8 mouse cellular contexts compared by ENCODE assay signal in the genomic region with DNA sequence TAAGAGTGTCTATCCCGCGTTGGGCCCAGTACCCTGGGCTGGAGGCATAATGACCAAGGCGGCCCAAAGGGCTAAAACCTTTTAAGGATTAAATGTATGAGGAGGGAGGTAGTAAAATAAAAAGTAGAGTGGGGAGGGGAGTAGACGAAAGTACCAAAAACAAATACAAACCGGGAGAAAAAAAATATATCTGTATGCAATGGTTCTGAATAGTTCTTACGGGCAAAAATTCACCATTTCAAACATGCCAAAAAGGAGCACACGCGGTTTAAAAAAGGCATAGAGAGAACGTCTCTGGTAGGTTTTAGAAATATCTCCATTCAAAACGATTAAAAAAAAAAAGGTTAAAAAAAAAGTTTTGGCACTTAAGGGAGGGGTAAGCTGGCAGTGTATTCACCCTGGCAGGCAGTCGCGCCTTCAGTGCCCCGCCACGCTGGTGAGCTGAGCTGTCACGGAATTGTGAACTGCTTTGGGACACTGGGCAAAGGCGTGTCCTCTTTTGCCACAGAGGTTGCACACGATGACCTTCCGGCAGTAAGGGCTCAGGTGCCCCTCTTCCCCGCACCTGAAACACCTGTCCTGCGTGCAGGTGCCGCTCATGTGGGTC. TPM values are rescaled to one million over a fixed set of nuclear protein-coding genes. Genes with fewer than 3 reads are reported as not detected.
DNase-seq lines count a peak whose midpoint lies in the region; ATAC-seq lines count a peak whose summit lies in the region.

No protein-coding gene starts in this region.

- no peak for ATAC-seq in heart, embryonic 14.5 days (ENCODE audit: insufficient number of reproducible peaks, insufficient read depth, low FRiP score, low read depth)
- ATAC-seq in erythroblast, adult 5-6 weeks (replicated peaks; ENCODE audit: low FRiP score, poor library complexity, severe bottlenecking), result peak; percentile 17; the same call in 1 of the 2 replicates
- no peak for ATAC-seq in kidney, embryonic 14.5 days (ENCODE audit: low FRiP score, low TSS enrichment)

- no peak for DNase-seq in heart, adult 11 months
- DNase-seq in midbrain, embryonic 10.5 days (ENCODE audit: low spot score), result no peak
- no peak for DNase-seq in spleen, postnatal 36 days (ENCODE audit: low spot score in 2 of 2)
- no peak for DNase-seq in left cerebral cortex, adult 11 months (ENCODE audit: low spot score)
- no peak for DNase-seq in thymus, postnatal 25 days

- peaks cover 7% of the 10 kb centered on the region; the same call in 1 of the 2 replicates for H3K36me3 ChIP-seq in heart, embryonic 14.5 days (ENCODE audit: control insufficient read depth, insufficient read depth, low read length)
- peaks cover 4% of the 10 kb centered on the region; the same call in 1 of the 2 replicates for H3K36me3 ChIP-seq in kidney, embryonic 14.5 days (ENCODE audit: control insufficient read depth, insufficient read depth, low read length)
- H3K36me3 ChIP-seq in midbrain, embryonic 10.5 days, result peaks cover 8% of the 10 kb centered on the region; the same call in 1 of the 2 replicates

- peak overlapping the region; percentile 96 to 99 for H3K27ac ChIP-seq in heart, embryonic 14.5 days (replicated peaks in 1 of 2; ENCODE audit: control insufficient read depth in 1 of 2, insufficient read depth in 1 of 2, low read depth in 2 of 2, low read length in 2 of 2)
- H3K27ac ChIP-seq in kidney, embryonic 14.5 days (ENCODE audit: low read depth, low read length), result peak overlapping the region; percentile 99
- H3K27ac ChIP-seq in midbrain, embryonic 10.5 days (replicated peaks), result peak overlapping the region; percentile 98

- H3K4me1 ChIP-seq in heart, embryonic 14.5 days (ENCODE audit: control insufficient read depth in 2 of 2, insufficient read depth in 2 of 2, low read length in 2 of 2), result peaks cover 21 to 33% of the 10 kb centered on the region in 2 experiments
- peaks cover 28% of the 10 kb centered on the region for H3K4me1 ChIP-seq in kidney, embryonic 14.5 days (ENCODE audit: control insufficient read depth, insufficient read depth, low read length)
- peaks cover 51% of the 10 kb centered on the region for H3K4me1 ChIP-seq in midbrain, embryonic 10.5 days

- peak overlapping the region; percentile 82 to 94 for H3K4me3 ChIP-seq in heart, embryonic 14.5 days (ENCODE audit: control insufficient read depth in 1 of 2, insufficient read depth in 1 of 2, low read depth in 1 of 2, low read length in 2 of 2)
- H3K4me3 ChIP-seq in kidney, embryonic 14.5 days (ENCODE audit: low read length), result peak overlapping the region; percentile 84
- peak overlapping the region; percentile 84 for H3K4me3 ChIP-seq in midbrain, embryonic 10.5 days

- 1% methylated on average over 21 of the region's 21 CpGs for WGBS in heart, embryonic 14.5 days
- WGBS in kidney, embryonic 14.5 days, result 2% methylated on average over 21 of the region's 21 CpGs
- under 1% methylated on average over 21 of the region's 21 CpGs for WGBS in midbrain, embryonic 10.5 days

- H3K27me3 ChIP-seq in heart, embryonic 14.5 days (ENCODE audit: control insufficient read depth, insufficient read depth, low read length), result no peaks in the 10 kb centered on the region
- no peaks in the 10 kb centered on the region for H3K27me3 ChIP-seq in kidney, embryonic 14.5 days (ENCODE audit: control insufficient read depth, insufficient read depth, low read length)
- no peaks in the 10 kb centered on the region for H3K27me3 ChIP-seq in midbrain, embryonic 10.5 days (ENCODE audit: low read depth, poor library complexity, severe bottlenecking)

- H3K4me2 ChIP-seq in heart, embryonic 14.5 days (ENCODE audit: low read length), result peak overlapping the region; percentile 93
- peak overlapping the region; percentile 94 for H3K4me2 ChIP-seq in kidney, embryonic 14.5 days (replicated peaks; ENCODE audit: low read depth, low read length)

- 0 out of 2 replicates have a peak, but pooled peaks cover 6% of the 10 kb centered on the region for H3K9me3 ChIP-seq in heart, embryonic 14.5 days (ENCODE audit: control insufficient read depth, low read length)
- peaks cover 6% of the 10 kb centered on the region; the same call in 1 of the 2 replicates for H3K9me3 ChIP-seq in kidney, embryonic 14.5 days (ENCODE audit: control insufficient read depth, low read length)
- peaks cover 7% of the 10 kb centered on the region; the same call in 1 of the 2 replicates for H3K9me3 ChIP-seq in midbrain, embryonic 10.5 days (replicated peaks)

- peak overlapping the region; percentile 100 for H3K9ac ChIP-seq in heart, embryonic 14.5 days (ENCODE audit: low read length)
- peak overlapping the region; percentile 97 for H3K9ac ChIP-seq in kidney, embryonic 14.5 days (ENCODE audit: low read depth, low read length)

RNA-seq across cellular contexts. Expression of a gene that starts 1.6 kb away (rescaled TPM):
- polyA plus RNA-seq in heart, embryonic 14.5 days (2014; fragmentation: Nextera tagmentation; extraction: Ambion mirVana), result 35.7 and 36.1 TPM in 2 replicates
- 0.58 and 2.3 TPM in 2 replicates for total RNA-seq in erythroblast, adult 5-6 weeks (2015; ENCODE audit: low replicate concordance)
- 0.84 and 1.2 TPM in 2 replicates for total RNA-seq in erythroblast, adult 5-6 weeks (2017; ENCODE audit: low replicate concordance)
- 51.1 and 62.2 TPM in 2 replicates for polyA plus RNA-seq in kidney, embryonic 14.5 days (2014; fragmentation: Nextera tagmentation; extraction: Ambion mirVana)
- polyA plus RNA-seq in midbrain, embryonic 10.5 days (2016; fragmentation: Nextera tagmentation; extraction: Ambion mirVana), result 47.7 and 49.8 TPM in 2 replicates

RNA-seq across cellular contexts. Expression of a gene that starts 2.1 kb away (rescaled TPM):
- 1.8 and 2.3 TPM in 2 replicates for polyA plus RNA-seq in heart, embryonic 14.5 days (2014; fragmentation: Nextera tagmentation; extraction: Ambion mirVana)
- not detected in 2 replicates for total RNA-seq in erythroblast, adult 5-6 weeks (2015; ENCODE audit: low replicate concordance)
- not detected in 2 replicates for total RNA-seq in erythroblast, adult 5-6 weeks (2017; ENCODE audit: low replicate concordance)
- polyA plus RNA-seq in kidney, embryonic 14.5 days (2014; fragmentation: Nextera tagmentation; extraction: Ambion mirVana), result 0.37 TPM in 2 replicates
- polyA plus RNA-seq in midbrain, embryonic 10.5 days (2016; fragmentation: Nextera tagmentation; extraction: Ambion mirVana), result 0.99 and 1.2 TPM in 2 replicates

RNA-seq across cellular contexts. Expression of a gene that starts 15.4 kb away (rescaled TPM):
- 13.1 and 15.0 TPM in 2 replicates for polyA plus RNA-seq in heart, embryonic 14.5 days (2014; fragmentation: Nextera tagmentation; extraction: Ambion mirVana)
- 2.3 and 2.5 TPM in 2 replicates for total RNA-seq in erythroblast, adult 5-6 weeks (2015; ENCODE audit: low replicate concordance)
- 0.42 and 1.2 TPM in 2 replicates for total RNA-seq in erythroblast, adult 5-6 weeks (2017; ENCODE audit: low replicate concordance)
- polyA plus RNA-seq in kidney, embryonic 14.5 days (2014; fragmentation: Nextera tagmentation; extraction: Ambion mirVana), result 22.3 and 25.3 TPM in 2 replicates
- 8.6 and 9.2 TPM in 2 replicates for polyA plus RNA-seq in midbrain, embryonic 10.5 days (2016; fragmentation: Nextera tagmentation; extraction: Ambion mirVana)

RNA-seq across cellular contexts. Expression of a gene that starts 36.8 kb away (rescaled TPM):
- polyA plus RNA-seq in heart, embryonic 14.5 days (2014; fragmentation: Nextera tagmentation; extraction: Ambion mirVana), result 2.2 and 3.8 TPM in 2 replicates
- total RNA-seq in erythroblast, adult 5-6 weeks (2015; ENCODE audit: low replicate concordance), result not detected in 2 replicates
- total RNA-seq in erythroblast, adult 5-6 weeks (2017; ENCODE audit: low replicate concordance), result not detected in 2 replicates
- 1.7 and 2.4 TPM in 2 replicates for polyA plus RNA-seq in kidney, embryonic 14.5 days (2014; fragmentation: Nextera tagmentation; extraction: Ambion mirVana)
- 1.3 and 3.7 TPM in 2 replicates for polyA plus RNA-seq in midbrain, embryonic 10.5 days (2016; fragmentation: Nextera tagmentation; extraction: Ambion mirVana)

RNA-seq across cellular contexts. Expression of a gene that starts 51.2 kb away (rescaled TPM):
- not detected in 2 replicates for polyA plus RNA-seq in heart, embryonic 14.5 days (2014; fragmentation: Nextera tagmentation; extraction: Ambion mirVana)
- total RNA-seq in erythroblast, adult 5-6 weeks (2015; ENCODE audit: low replicate concordance), result not detected in 2 replicates
- total RNA-seq in erythroblast, adult 5-6 weeks (2017; ENCODE audit: low replicate concordance), result not detected in 2 replicates
- polyA plus RNA-seq in kidney, embryonic 14.5 days (2014; fragmentation: Nextera tagmentation; extraction: Ambion mirVana), result not detected in 2 replicates
- polyA plus RNA-seq in midbrain, embryonic 10.5 days (2016; fragmentation: Nextera tagmentation; extraction: Ambion mirVana), result not detected in 2 replicates
